Mouse (Mus musculus): ENCODE measurements around the gene Gm20219. TPM values are rescaled to one million over a fixed set of nuclear protein-coding genes. Genes with fewer than 3 reads are reported as not detected.

The Gm20219 gene
- polyA plus RNA-seq, 1 experiment from 2014 or later, result 0.11 TPM

GRCm38 (mm10) chr17:56570287-56570686 lies 16.1 kb upstream of the Gm20219 start:
- Histone ChIP-seq H3K79me2 (ENCODE audit: inconsistent target) (peaks cover 6% of the 10 kb centered on the region; the same call in 1 of the 2 replicates), H3K27ac (no peak overlapping the region), H3K4me3 (ENCODE audit: inconsistent target) (no peak overlapping the region), H3K36me3 (ENCODE audit: inconsistent target) (peaks cover 92% of the 10 kb centered on the region)
- WGBS (ENCODE audit: missing documents), result 98% methylated on average over 4 of the region's 4 CpGs

GRCm38 (mm10) chr17:56567370-56567769 lies 13.2 kb upstream of the Gm20219 start:
- Histone ChIP-seq H3K79me2 (ENCODE audit: inconsistent target) (no peaks in the 10 kb centered on the region; the same call in 1 of the 2 replicates), H3K36me3 (ENCODE audit: inconsistent target) (peaks cover 98% of the 10 kb centered on the region), H3K4me3 (ENCODE audit: inconsistent target) (no peak overlapping the region), H3K27ac (no peak overlapping the region)
- WGBS (ENCODE audit: missing documents), result 94% methylated on average over 4 of the region's 4 CpGs

GRCm38 (mm10) chr17:56566918-56567317 lies 12.7 kb upstream of the Gm20219 start:
- Histone ChIP-seq H3K4me3 (ENCODE audit: inconsistent target) (no peak overlapping the region), H3K36me3 (ENCODE audit: inconsistent target) (peaks cover 98% of the 10 kb centered on the region), H3K27ac (no peak overlapping the region), H3K79me2 (ENCODE audit: inconsistent target) (no peaks in the 10 kb centered on the region; the same call in 1 of the 2 replicates)
- WGBS (ENCODE audit: missing documents), result 88% methylated on average over 5 of the region's 5 CpGs

GRCm38 (mm10) chr17:56566293-56566692 lies 12.1 kb upstream of the Gm20219 start:
- Histone ChIP-seq H3K79me2 (ENCODE audit: inconsistent target) (no peaks in the 10 kb centered on the region), H3K27ac (no peak overlapping the region), H3K4me3 (ENCODE audit: inconsistent target) (no peak overlapping the region), H3K36me3 (ENCODE audit: inconsistent target) (peaks cover 98% of the 10 kb centered on the region)
- 93% methylated on average over 29 of the region's 29 CpGs for WGBS (ENCODE audit: missing documents)

- Histone ChIP-seq H3K27ac (no peak overlapping the region), H3K36me3 (ENCODE audit: inconsistent target) (peaks cover 55% of the 10 kb centered on the region), H3K4me3 (ENCODE audit: inconsistent target) (no peak overlapping the region), H3K79me2 (ENCODE audit: inconsistent target) (no peaks in the 10 kb centered on the region)
- 75% methylated on average over 2 of the region's 2 CpGs for WGBS (ENCODE audit: missing documents)
These were observed 7.7 kb upstream of the Gm20219 start for GRCm38 (mm10) chr17:56561866-56562265.

GRCm38 (mm10) chr17:56560131-56560530 lies 5.9 kb upstream of the Gm20219 start:
- Histone ChIP-seq H3K4me3 (ENCODE audit: inconsistent target) (no peak overlapping the region), H3K36me3 (ENCODE audit: inconsistent target) (peaks cover 40% of the 10 kb centered on the region), H3K27ac (no peak overlapping the region), H3K79me2 (ENCODE audit: inconsistent target) (no peaks in the 10 kb centered on the region)
- 38% methylated on average over 1 of the region's 1 CpGs for WGBS (ENCODE audit: missing documents)

GRCm38 (mm10) chr17:56559386-56559785 lies 5.2 kb upstream of the Gm20219 start:
- peaks cover 33% of the 10 kb centered on the region for H3K36me3 ChIP-seq (ENCODE audit: inconsistent target)
- H3K4me3 ChIP-seq (ENCODE audit: inconsistent target), result no peak overlapping the region
- 75% methylated on average over 2 of the region's 3 CpGs for WGBS (ENCODE audit: missing documents)

GRCm38 (mm10) chr17:56558448-56558847 lies 4.3 kb upstream of the Gm20219 start:
- H3K27ac ChIP-seq, result no peak overlapping the region
- WGBS (ENCODE audit: missing documents), result 22% methylated on average over 3 of the region's 3 CpGs
- H3K36me3 ChIP-seq (ENCODE audit: inconsistent target), result peaks cover 24% of the 10 kb centered on the region
- H3K4me3 ChIP-seq (ENCODE audit: inconsistent target), result no peak overlapping the region
- H3K79me2 ChIP-seq (ENCODE audit: inconsistent target), result no peaks in the 10 kb centered on the region

More at GRCm38 (mm10) chr17:56559386-56559785, 5.2 kb upstream of the Gm20219 start:
- no peak overlapping the region for H3K27ac ChIP-seq
- H3K79me2 ChIP-seq (ENCODE audit: inconsistent target), result no peaks in the 10 kb centered on the region

GRCm38 (mm10) chr17:56552781-56553363 lies 1.3 kb downstream of the Gm20219 start:
- H3K36me3 ChIP-seq (ENCODE audit: inconsistent target), result no peaks in the 10 kb centered on the region
- H3K27ac ChIP-seq, result no peak overlapping the region
- WGBS (ENCODE audit: missing documents), result 67% methylated on average over 5 of the region's 5 CpGs
- H3K4me3 ChIP-seq (ENCODE audit: inconsistent target), result no peak overlapping the region
- no peaks in the 10 kb centered on the region for H3K79me2 ChIP-seq (ENCODE audit: inconsistent target)

- 98% methylated on average over 5 of the region's 6 CpGs for WGBS (ENCODE audit: missing documents)
- H3K79me2 ChIP-seq (ENCODE audit: inconsistent target), result no peaks in the 10 kb centered on the region
- no peaks in the 10 kb centered on the region for H3K36me3 ChIP-seq (ENCODE audit: inconsistent target)
- H3K4me3 ChIP-seq (ENCODE audit: inconsistent target), result no peak overlapping the region
- no peak overlapping the region for H3K27ac ChIP-seq
These were observed 2.2 kb downstream of the Gm20219 start for GRCm38 (mm10) chr17:56551841-56552581.

GRCm38 (mm10) chr17:56550784-56551475 lies 3.3 kb downstream of the Gm20219 start:
- Histone ChIP-seq H3K79me2 (ENCODE audit: inconsistent target) (no peaks in the 10 kb centered on the region), H3K36me3 (ENCODE audit: inconsistent target) (no peaks in the 10 kb centered on the region), H3K27ac (no peak overlapping the region), H3K4me3 (ENCODE audit: inconsistent target) (no peak overlapping the region)
- 90% methylated on average over 12 of the region's 12 CpGs for WGBS (ENCODE audit: missing documents)

- H3K79me2 ChIP-seq (ENCODE audit: inconsistent target), result no peaks in the 10 kb centered on the region
- H3K4me3 ChIP-seq (ENCODE audit: inconsistent target), result no peak overlapping the region
- 94% methylated on average over 4 of the region's 4 CpGs for WGBS (ENCODE audit: missing documents)
- H3K27ac ChIP-seq, result no peak overlapping the region
- no peaks in the 10 kb centered on the region for H3K36me3 ChIP-seq (ENCODE audit: inconsistent target)
These were observed 5.5 kb downstream of the Gm20219 start for GRCm38 (mm10) chr17:56548605-56549105.

- Histone ChIP-seq H3K36me3 (ENCODE audit: inconsistent target) (no peaks in the 10 kb centered on the region), H3K79me2 (ENCODE audit: inconsistent target) (no peaks in the 10 kb centered on the region), H3K27ac (no peak overlapping the region), H3K4me3 (ENCODE audit: inconsistent target) (no peak overlapping the region)
- WGBS (ENCODE audit: missing documents), result 77% methylated on average over 9 of the region's 9 CpGs
These were observed 6.2 kb downstream of the Gm20219 start for GRCm38 (mm10) chr17:56547846-56548604.

- Histone ChIP-seq H3K4me3 (ENCODE audit: inconsistent target) (no peak overlapping the region), H3K79me2 (ENCODE audit: inconsistent target) (no peaks in the 10 kb centered on the region), H3K27ac (no peak overlapping the region), H3K36me3 (ENCODE audit: inconsistent target) (no peaks in the 10 kb centered on the region)
- WGBS (ENCODE audit: missing documents), result 87% methylated on average over 17 of the region's 17 CpGs
These were observed 6.9 kb downstream of the Gm20219 start for GRCm38 (mm10) chr17:56547116-56547845.
